Mouse (Mus musculus) right cerebral cortex, postnatal 36 days (tissue): ENCODE measurements around the gene Vmn1r63.
"Not testable (repeated sequence)": the region's sequence is repeated elsewhere in the genome, so short reads cannot be mapped to it uniquely, and the experiment has no call there.

Experiments
- DNase-seq, 2 experiments: peaks; one replicate each; pipeline ENCODE4 v3.0.0; 2022; ENCODE audit warnings: low spot score in 2 of 2, mixed read lengths in 1 of 2

Gene Vmn1r63

DNA sequence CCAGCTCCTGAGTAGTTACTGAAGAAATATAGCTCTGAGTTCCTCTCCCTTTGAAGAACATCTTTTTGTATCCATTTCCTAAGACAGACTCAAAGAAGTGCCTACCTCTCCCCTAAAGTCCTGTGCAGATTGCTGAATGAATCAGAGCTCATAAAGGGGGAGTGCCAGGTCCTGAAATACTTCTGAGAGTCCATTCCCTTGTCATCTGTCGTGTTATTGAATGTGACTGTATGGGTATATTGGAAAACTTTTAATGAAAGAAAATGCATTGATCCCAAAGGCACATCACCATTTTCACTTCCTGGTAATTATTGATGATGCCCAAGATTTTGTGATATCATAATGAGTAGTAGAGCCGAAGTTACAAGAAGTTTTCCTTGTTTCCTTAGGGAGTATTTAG, at the start of gene Vmn1r63:
Vmn1r63 (minus strand) TSS at position 101 of the 400 bp plus-strand sequence.
- DNase-seq: not testable (repeated sequence)
